Mouse (Mus musculus) monocyte, adult 5-6 weeks (primary cell): ENCODE measurements at regions not wholly inside any gene's neighbourhood (a gene's known extent, or its start where the extent isn't known, plus 50 kb on each side); places are given as distances from the start of the nearest gene placed in this dataset.

Source experiments
- ATAC-seq: fragments of 153-309, 156-312 bp; replicated peaks from 2 replicates; pipeline ENCODE4 v1.8.0; 2017; ENCODE audit warnings: mild to moderate bottlenecking; ENCODE audit not compliant: low TSS enrichment, insufficient number of reproducible peaks, severe bottlenecking, poor library complexity, low FRiP score

DNA sequence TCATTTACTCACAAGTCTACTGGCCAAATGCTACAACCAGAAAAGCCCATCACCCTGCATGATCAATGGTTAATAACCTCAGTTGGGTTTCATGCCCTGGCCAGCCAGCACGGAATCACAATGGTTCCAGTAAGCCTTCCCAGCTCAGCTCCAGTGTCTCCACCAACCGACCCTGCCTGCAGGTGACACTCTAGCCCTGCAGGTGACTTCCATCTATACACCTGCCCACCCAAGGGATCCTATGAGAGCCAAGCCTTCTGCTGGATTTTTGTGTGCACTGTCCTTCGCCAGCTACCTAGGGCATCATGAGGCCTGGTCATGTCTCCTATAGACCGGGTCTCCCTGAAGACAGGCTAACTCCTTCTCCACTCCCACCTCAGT, 135.3 kb downstream of the Vegfa start:
- ATAC-seq, result no peak

DNA sequence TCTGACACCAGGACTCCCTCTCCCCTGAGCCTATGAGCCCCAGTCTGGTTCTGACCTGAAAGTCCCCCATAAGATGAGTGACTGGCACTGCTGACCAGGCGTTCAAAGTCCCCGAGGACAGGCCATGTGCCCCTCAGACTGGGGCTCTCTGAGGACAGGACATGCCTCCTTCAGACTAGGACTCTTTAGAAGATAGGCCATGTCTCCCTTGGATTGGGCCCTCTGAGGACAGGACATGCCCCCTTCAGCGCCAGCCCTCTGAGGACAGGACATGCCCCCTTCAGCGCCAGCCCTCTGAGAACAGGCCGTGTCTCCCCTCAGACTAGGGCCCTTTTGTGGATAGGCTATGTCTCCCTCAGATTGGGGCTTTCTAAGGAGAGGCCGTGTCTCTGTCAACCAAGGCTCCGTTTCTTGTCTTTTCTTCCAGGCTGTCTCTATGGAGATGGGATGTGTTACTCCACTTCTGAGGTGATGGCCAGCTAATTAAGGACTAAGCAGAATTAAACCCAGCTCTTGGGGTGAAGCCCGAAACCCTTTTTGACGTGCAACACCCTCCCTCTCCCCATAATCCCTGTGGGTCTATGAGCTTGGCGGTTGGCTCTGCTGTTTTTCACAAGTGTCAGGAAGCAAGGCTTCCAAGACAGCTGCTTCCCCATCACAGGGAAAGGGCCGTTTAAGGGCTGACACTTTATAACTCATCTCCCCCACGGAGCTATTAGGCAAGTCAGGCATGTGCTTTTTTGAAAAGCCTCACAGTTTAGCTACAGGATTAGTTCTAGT, 135.8 kb downstream of the Vegfa start:
- no peak for ATAC-seq

DNA sequence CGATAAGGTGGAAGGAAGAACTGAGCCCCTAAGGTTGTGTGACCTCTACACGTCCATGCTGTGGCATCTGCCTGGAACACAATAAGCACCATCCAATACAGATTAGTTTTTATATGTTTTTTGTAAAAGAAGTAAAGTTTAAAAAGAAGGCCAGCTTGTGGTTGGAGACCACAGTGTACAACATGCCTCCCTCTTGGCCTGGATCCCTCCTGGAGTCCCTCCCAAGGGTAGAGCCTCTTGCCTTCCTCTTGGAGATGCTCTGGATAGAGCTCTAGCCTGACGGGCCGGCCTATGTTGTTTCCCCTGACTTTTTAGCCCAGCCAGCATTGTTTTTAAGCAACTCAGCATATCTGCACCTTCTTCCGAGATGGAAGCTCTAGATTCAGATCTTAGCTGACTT, 138.0 kb downstream of the Vegfa start:
- no peak for ATAC-seq

DNA sequence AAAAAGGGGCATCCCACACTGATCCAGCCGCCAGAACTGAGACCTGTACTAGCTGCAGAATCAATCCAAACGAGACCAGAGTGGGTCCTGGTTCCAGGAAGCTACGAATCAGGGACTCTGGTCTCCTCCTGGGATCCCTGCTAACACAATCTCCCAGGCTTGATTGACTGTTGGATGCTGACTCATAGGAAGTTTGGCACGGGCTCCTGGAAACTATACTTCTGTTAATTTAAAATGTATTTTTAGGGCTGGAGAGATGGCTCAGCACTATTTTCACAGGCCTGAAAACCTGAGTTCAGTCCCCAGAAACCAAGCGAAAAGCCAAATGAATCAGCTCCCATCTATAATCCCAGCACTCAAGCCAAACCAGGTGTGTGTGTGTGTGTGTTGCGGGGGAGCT, 138.5 kb downstream of the Vegfa start:
- ATAC-seq, result no peak

DNA sequence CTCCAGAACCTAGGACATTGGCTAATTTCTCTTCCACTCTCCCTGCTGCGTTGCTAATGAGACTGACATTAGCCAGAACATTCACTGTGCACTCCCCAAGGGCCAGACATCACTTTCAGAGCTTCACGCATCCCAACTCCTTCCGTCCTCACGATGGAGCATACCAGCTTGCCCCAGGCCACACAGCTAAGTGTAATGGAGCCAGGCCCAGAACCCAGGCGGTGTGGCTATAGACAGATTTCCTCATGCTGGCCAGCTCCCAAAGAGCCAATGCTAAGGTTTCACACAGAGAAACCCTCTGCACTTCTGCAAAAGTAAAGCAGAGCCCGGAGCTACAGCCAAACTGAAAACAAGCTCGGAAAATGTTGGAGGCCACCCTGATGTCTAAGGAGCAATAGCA, 139.1 kb downstream of the Vegfa start:
- ATAC-seq, result no peak

DNA sequence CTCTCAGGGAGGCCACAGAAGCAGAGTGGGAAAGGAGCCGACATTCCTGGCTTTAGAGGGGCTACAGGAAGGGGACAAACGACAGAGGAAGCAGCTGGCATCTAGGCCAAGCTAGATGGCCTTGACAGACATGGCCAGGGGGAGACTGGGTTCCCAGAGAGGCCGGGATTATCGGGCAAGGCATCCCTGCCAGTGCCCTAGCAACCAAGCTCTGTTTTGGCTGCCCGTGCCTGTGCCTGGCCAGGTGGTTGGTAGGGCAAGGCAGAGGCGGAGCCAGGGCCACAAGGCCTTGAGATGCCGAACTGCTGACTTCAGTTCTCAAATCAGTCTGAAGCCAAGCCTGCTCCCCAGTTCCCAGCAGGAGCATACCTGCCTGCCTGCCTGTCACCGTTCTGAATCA, 142.7 kb downstream of the Vegfa start:
- no peak for ATAC-seq

DNA sequence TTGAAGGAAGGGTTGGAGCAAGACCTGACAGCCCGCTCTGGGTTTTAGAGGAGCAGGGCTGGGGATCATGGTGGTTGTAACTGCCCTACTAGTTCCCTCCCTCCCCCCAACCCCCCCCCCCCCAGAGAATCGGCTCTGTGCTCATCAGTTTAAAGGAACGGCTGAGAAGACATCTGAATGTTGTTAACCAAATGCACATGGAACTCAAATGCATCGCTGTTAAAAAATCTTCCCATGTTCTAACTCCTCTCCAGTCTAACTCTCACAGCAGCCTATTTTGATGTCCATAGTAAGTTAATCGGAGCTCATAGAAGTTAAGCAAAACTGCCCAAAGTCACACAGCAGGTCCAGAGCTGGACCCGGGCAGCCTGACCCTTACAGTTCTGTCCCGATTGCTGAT, 143.1 kb downstream of the Vegfa start:
- ATAC-seq, result no peak

DNA sequence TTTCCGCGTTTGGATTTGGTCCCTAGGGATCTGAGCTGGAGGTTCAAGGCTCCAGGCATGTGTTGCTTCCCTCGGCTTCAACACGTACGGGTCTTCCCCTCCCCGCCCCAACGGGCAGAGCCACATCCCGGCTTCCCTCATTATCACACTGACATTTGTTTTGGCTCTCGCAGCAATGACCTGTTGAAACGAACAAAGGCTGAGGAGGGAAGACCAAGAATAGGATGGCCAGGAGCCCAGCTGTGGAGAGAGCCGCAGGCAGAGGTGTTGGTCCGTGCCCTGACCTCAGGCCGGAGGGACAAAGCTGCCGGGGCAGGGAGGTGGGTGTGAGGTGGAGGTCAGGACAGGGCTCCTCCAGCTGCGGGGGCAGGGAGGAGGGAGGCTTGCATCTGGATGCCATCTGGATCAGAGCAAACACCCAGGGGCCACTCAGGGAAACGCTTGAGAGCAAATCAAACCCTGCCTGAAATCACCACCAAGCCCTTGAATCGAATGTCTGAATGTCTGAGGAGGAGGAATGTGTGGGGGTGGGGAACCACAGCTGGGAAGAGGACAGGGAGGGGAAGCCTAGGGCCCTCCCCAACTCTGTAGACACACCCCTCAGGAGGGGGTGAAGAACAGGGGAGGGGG, 145.6 kb downstream of the Vegfa start:
- ATAC-seq, result no peak

DNA sequence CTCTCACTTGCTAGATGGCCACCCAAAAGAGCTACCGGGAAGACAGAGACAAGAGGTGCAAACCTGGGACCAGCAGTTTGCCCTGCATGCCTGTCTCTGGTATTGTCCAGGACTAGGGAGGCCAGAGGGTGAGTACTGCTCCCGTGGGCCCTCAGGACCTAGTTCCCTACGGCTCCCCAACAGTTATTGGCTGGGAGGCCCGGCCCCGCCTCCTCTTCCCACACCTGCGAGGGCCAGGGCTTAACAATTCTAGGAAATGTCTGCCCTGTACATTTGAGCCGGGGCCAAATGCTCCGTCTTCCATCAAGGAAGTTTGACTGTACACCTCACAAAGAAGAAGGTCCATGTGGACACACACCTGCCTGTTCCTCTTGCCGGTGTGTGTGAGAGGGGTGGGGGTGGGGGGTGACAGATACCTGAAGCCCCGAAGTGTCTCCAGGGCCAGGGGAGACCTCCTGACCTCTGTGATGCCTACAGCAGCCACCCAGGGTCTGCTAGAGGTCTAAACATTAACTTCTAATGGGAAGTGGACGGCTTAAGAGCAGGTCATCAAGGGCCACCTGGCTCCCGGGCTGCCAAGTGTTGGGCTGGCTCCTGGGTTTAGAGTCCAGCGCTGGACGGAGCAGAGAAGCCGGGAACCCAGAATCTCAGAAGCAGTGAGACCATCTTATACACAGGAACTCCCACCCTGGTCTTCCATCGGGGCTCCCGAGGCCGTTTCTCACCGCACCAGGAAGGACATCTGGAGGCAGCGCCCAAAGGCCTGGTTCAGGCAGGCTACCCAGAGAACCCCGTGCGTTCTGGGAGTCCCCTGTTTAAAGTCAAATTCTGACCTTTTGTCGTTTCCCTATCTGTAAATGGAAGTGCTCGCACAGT, 146.5 kb downstream of the Vegfa start:
- no peak for ATAC-seq

DNA sequence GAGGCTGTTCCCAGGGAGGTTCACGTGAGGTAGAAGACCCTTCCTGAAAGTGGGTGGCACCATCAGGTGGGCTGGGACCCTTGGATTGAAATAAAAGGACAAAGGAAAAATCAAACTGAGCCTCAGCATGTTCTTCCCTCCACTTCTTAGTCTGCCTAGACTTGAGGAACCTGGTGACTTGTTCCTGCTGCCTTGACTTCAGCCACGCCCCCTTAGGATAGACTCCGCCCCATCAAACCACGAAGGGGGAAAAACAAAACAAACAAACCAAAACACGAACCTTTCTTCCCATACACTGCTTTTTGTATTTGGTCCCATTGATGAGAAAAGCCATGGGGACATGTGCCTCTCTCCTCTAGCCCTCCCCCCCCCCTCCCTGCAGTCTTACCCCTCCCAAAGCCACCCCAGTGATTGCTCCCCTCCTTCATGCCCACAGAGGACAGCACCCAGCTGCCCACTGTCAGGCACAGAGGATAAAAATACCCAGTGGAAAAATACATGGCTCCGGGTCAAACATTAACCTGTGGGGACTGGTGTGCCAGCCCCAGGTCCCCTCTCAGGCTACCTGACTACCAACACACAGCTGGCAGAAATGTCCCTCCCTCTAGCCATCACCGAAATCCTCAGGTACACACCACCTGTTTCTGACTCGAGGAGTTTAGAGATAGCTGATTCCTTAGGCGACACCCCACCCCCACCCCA, 148.0 kb downstream of the Vegfa start:
- no peak for ATAC-seq

DNA sequence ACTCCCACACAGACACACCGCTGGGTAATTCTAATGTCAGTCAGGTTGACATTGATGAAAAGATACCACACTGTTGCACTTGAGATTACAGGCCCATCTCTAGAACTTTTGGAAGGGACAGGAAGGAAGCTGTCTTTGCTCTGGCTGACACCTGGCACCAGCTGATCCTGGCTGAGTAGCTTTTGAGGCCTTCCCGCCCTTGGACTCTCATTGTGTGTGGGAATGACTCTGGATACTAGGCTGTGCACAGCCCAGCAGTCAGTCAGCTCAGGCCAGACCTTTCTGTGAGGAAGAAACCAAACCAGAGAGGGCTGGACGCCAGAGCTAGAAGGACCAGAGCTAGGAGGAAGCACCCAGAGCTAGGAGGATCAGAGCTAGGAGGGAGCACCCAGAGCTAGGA, 149.0 kb upstream of the 1600014C23Rik start:
- ATAC-seq, result no peak

DNA sequence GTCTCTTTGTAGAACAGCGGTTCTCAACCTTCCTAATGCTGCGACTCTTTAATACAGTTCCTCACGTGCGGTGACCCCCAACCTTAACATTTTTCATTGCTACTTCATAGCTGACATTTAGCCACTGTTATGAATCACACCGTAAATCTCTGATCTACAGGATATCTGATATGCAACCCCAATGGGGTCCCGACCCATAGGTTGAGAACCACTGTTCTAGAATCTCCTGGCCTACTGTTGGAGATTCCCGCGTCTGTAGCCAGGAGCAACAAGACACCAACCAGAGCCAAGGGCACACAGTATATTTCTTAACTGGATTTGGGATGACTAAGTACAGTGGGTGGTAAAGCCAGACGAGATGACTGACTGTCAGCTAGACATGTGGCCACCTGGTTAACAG, 147.6 kb upstream of the 1600014C23Rik start:
- ATAC-seq, result no peak

DNA sequence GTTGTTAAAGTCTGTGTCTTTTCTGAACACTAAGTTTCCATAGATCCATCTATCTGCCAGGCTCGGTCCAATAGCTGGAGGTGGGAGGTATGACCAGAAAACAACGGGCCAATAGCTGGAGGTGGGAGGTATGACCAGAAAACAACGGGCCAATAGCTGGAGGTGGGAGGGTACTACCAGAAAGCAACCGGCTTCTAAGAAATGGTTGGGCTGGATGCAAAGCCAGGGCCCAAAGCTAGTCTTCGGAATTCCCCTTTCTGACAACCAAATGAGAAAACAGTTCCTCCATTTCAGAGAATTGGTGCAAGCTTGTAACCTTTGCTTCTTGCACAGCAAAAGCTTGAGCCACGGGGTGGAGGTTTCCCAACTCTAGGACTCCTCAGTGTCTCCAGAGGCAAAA, 147.1 kb upstream of the 1600014C23Rik start:
- ATAC-seq, result no peak

DNA sequence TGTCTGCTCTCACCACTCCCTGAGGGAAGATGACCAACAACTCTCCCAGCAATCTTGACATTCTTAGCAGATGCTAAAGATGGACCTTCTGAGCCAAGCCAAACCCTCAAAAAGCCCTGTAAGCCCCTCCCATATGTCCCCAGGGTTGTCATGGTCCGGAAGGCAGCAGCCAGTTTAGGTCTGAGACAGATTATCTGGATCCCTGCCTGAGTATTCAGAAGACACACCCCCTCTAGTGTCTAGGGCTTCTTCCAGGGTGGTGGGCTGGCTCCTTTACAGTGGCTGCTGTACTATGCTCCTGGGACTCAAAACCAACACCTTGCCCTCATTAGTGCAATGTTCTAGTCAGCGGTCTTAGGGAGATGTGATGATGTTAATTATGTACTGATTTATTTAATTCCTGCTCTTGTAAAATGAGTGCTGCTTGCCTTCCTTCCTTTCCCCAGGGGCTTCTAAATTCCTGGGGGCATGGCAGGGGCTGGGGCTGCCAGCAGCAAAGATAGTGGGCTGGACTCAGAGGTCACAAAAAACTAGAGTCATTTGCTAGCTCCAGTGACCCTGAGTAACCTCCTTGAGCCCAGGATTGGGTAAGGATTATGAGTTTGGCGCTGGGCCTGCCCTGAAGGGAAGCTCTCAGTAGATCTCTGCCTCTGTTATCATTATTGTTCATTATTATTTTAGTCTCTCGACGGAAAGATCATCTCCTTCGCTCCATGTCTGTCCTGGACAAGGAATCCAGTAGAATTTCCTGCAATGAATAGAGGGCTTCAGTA, 146.0 kb upstream of the 1600014C23Rik start:
- ATAC-seq, result no peak

DNA sequence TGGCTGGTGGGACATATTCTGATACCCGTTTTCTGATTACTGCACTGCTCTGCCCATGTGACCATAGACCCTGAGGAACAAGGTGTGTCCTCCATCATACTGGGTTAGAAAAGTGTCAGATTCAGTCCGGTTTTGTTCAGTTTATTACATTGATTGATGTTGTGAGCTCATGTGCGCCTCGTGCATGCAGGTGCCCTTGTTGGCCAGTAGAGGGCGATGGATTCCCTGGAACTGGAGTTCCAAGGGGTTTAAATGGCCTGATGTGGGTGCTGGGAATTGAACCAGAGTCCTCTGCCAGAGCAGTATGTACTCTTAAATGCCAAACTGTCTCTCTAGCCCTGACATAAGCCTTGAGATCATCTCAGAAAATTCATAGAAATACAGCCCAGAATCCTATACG, 144.8 kb upstream of the 1600014C23Rik start:
- ATAC-seq, result no peak

DNA sequence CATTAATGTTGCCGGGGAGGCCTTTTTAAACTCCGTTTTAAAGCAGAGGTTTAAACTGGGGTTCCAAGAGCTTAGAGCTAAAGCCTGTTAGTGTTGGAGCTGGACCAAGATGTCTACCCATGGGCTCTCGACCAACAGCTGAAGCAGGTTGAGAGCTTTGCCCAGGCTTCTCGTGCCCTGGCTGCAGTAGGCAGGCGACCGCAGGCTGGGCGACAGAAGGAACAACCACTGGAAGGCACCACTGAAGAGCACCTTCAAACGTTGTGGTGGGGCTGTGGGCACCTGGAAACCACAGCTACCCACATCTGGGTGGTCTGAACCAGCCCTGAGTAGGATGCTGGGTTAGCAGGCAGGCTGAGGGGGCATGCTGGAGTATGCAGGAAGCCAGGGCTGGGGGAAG, 141.7 kb upstream of the 1600014C23Rik start:
- ATAC-seq, result no peak

DNA sequence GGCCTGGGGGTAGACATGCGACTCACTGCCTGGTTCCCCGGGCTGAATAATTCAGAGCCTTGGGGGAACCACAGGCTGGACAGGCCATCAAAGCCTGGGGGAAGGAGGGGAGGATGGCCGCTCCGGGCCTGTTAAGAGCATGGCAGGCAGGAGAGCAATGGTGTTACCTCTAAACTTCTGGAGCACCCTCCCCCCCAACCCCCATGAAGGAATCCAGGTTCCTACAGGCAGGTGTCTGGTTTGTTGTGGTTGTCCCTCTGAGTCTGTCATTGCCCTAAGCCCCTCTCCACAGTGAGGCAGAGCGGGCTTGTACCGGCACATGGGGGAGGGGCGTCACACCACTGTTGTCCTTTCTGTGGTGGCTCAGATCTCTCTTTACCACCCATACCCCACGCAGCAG, 140.4 kb upstream of the 1600014C23Rik start:
- ATAC-seq, result no peak

DNA sequence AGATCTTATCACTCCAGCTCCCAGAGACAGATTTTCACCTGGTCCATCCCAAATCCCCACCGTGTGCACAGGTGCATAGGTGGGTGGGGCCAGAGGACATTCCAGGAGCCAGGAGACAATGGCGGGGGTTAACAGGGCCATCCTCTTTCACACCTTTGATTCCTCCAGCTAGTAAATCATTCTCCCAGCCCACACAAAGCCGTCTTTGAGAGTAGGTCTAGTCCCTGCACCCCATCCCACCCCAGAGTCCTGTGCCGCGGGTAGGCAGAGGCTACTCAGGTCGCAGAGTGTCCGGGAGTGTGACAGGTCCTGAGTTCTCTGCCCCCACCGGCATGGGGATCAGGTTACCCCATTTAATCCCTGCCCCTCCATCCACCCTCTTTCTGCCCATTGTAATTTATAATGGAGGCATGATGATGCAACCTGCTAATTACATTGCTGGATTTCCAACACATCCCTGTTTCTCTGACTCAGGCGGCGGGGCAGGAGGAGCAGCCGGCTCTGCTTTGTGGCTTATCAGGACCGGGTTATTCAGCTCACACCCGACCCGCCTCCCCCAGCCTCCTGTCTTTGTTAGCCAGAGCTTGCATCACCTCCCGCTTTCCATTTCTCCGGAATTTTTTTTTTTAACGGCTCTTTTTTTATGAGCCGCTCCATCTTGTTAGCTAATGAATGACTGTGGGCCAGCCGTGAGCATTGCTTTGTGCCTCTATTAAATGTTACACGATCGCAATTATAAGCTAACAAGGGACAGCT, 139.7 kb upstream of the 1600014C23Rik start:
- no peak for ATAC-seq
